Mouse (Mus musculus) brain, embryonic 14.5 days (tissue): ENCODE results near the gene Gnai3. TPM values are rescaled to one million over a fixed set of nuclear protein-coding genes. Genes with fewer than 3 reads are reported as not detected.

Source experiments
- DNase-seq: peaks from one replicate; pipeline ENCODE4 v3.0.0-alpha.2; 2011; ENCODE audit warnings: low read depth
- CTCF ChIP-seq: fragments of 200-500 bp; IDR thresholded peaks from 2 replicates; pipeline ENCODE4 v1.5.1; 2012; ENCODE audit warnings: inconsistent platforms, mild to moderate bottlenecking, moderate library complexity, borderline replicate concordance; ENCODE audit not compliant: insufficient read depth, insufficient read length; ENCODE audit errors: extremely low read depth
- POLR2A ChIP-seq: fragments of 200-500 bp; IDR thresholded peaks from 2 replicates; pipeline ENCODE4 v1.6.1; 2012; ENCODE audit warnings: mild to moderate bottlenecking, inconsistent platforms, borderline replicate concordance; ENCODE audit not compliant: poor library complexity, insufficient read depth, insufficient read length, severe bottlenecking; ENCODE audit errors: extremely low read depth
- polyA plus RNA-seq: library from polyadenylated mRNA; depleted of rRNA; stranded (reverse); fragments of >200 nt; gene quantifications from 2 replicates; pipeline ENCODE4 v1.2.3, GENCODE M21; 2012

Gnai3 gene
- polyA plus RNA-seq, 1 experiment, result 86.6 TPM

DNA sequence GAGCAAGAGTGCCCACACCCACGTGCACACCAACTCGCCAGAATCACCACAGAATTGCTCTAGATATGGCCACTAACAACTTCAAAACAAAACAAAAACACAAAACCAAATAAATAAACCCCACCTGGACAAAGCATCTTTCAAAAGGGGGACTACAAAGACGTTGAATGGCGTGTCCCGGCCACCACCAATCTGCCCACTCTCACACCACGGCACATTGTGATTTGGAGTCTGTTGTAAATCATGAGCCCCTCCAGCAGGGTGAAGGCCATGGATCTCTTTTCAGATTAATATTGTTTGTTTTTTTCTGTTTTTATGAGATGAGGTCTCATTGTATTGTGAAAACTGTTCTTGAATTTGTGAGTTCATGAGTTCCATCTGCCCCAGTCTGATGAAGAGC lies 43.9 kb downstream of the Gnai3 start:
- DNase-seq, result no peak
- TF ChIP-seq POLR2A, result no peak
- TF ChIP-seq CTCF, result no peak

GRCm38 (mm10) chr3:108101594-108101993 lies 44.4 kb downstream of the Gnai3 start:
- peak; percentile 95 for DNase-seq
- TF ChIP-seq CTCF (no peak), POLR2A (no peak)

DNA sequence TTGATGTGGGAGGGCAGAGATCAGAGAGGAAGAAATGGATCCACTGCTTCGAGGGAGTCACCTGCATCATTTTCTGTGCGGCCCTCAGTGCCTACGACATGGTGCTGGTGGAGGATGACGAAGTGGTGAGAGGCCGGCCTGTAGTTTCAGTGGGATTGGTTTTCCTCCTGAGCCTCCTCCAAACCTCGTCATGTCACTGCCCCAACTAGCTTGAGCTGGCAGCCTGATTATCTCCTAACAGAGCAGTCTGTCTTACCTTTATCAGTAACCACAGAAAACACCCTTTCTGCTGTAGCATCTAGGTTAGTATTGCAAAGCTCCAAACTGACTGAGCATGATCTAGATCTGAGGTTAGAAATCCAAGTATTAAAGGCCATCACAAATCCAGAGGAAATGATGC lies 47.6 kb downstream of the Gnai3 start:
- TF ChIP-seq CTCF (no peak), POLR2A (no peak)
- no peak for DNase-seq

GRCm38 (mm10) chr3:108097656-108098055 lies 48.3 kb downstream of the Gnai3 start:
- no peak for TF ChIP-seq POLR2A
- TF ChIP-seq CTCF, result no peak
- no peak for DNase-seq

- TF ChIP-seq POLR2A, result no peak
- TF ChIP-seq CTCF, result no peak
- no peak for DNase-seq
Observed at GRCm38 (mm10) chr3:108096726-108097125, 49.2 kb downstream of the Gnai3 start.

GRCm38 (mm10) chr3:108096226-108096625 lies 49.7 kb downstream of the Gnai3 start:
- no peak for TF ChIP-seq CTCF
- TF ChIP-seq POLR2A, result no peak
- no peak for DNase-seq

GRCm38 (mm10) chr3:108094976-108095760 lies 50.8 kb downstream of the Gnai3 start:
- no peak for DNase-seq
- no peak for TF ChIP-seq POLR2A
- no peak for TF ChIP-seq CTCF

- TF ChIP-seq CTCF (no peak), POLR2A (no peak)
- peak; percentile 58 for DNase-seq
Observed at GRCm38 (mm10) chr3:108094146-108094545, 51.8 kb downstream of the Gnai3 start.

- DNase-seq, result peak; percentile 36
- no peak for TF ChIP-seq POLR2A
- no peak for TF ChIP-seq CTCF
Observed at GRCm38 (mm10) chr3:108093306-108093705, 52.6 kb downstream of the Gnai3 start.

DNA sequence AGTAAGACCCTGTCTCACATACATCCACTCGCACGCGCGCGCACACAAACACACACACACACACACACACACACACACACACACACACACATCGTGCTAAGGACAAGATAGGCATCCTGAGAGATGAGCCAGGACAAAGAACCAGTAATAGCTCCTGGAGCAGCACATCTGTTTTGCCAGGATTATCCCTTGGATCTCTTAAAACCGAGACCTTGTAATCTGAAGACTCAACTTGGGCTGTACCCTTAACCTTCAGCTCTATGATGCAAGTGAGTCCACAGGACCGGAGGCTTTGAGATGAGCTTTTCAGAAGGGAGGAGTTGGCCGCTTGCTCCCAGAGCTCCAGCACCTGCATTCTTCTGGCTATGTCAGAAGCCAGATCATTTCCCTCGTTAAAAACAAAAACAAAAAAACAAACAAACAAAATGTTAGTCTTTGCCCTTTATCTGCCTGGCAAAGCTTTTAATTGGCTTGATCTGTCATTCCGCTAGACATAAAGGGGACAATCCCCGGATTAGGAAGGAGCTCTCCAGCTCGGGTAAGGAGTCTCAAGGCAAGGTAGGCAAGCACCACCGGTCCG lies 53.3 kb downstream of the Gnai3 start, which contains the start of gene Gnat2:
TSS of gene Gnat2 (plus strand) at position 254 of the 580 bp plus-strand sequence.
- no peak for DNase-seq
- TF ChIP-seq POLR2A (no peak), CTCF (no peak)

- no peak for DNase-seq
- TF ChIP-seq POLR2A (no peak), CTCF (no peak)
Observed at GRCm38 (mm10) chr3:108092030-108092429, 53.9 kb downstream of the Gnai3 start.

DNA sequence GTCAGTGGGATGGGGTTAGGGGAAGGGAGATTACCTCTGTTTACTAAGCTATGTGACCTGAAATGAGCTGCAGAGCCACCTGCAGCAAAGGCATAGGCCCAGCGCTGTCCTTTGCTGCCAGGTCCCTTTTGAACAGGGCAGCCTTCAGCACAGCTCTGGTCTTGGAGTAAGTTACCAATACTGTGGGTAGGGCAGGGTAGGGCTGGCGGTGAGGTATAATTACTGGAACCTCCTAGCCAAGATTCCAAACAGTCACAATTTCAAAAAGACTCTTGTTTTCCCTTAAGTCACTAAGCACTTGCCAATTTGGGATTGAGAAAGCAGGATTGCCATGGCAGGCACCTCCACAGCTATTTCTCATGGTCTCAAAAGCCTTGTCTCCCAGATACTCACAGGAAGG lies 55.4 kb downstream of the Gnai3 start:
- no peak for DNase-seq
- TF ChIP-seq POLR2A (no peak), CTCF (no peak)

DNA sequence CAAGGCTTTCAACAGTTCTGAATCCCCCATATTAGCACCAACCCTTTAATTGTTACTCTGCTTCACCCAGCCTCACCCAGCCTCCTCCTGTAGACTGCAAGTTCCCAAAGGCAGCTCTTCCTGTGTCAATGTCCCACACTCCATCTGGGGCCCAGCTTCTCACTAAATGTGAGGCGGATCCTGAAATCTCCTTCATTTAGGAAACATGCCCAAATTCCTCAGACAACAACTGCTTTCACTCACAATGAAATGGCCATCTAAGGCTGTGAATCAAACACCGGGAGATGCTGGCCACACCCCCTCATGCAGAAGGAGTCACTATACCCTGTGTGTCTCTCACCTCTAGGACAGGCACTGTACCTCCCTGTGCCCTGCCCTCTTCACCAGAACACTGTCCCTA lies 56.0 kb downstream of the Gnai3 start:
- TF ChIP-seq CTCF, result no peak
- TF ChIP-seq POLR2A, result no peak
- no peak for DNase-seq

DNA sequence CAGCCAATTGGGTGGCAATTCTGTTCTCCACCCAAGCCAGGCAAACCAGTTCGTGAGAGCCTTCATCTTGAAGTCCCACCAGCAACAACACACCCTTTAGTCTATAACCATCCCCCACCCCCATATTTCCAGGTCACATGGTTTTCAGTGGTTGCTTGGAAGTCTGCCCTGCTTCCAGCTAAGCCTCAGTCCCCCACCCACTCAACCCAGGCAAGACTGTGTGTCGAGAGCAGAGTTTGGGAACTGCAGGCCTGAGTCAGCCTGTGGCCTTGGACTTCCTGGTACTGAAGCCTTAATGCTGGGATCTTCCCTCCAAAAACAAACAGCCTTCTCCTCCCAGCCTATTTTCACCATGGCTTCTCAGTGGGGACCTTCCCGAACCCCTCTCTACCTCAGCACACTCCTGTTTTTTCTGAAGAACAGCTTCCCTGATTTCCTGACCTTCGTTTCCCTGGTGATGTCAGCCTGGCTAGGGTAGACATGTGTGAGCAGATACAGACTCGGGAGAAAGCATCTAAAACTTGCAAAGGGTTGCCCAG lies 57.0 kb downstream of the Gnai3 start:
- DNase-seq, result no peak
- no peak for TF ChIP-seq POLR2A
- TF ChIP-seq CTCF, result no peak

- TF ChIP-seq CTCF, result no peak
Observed at GRCm38 (mm10) chr3:108087329-108087728, 58.6 kb downstream of the Gnai3 start.

More at GRCm38 (mm10) chr3:108087329-108087728, 58.6 kb downstream of the Gnai3 start:
- DNase-seq, result no peak
